Mouse (Mus musculus) urinary bladder, postnatal 14 days (tissue): ENCODE results near the gene Map2k1.

Experiments
- DNase-seq: peaks from one replicate; pipeline ENCODE4 v3.0.0; 2021; ENCODE audit warnings: low spot score

Gene Map2k1

GRCm38 (mm10) chr9:64249371-64249770, 4.1 kb downstream of the Map2k1 start:
- no peak for DNase-seq

GRCm38 (mm10) chr9:64242381-64242831, 11.0 kb downstream of the Map2k1 start:
- DNase-seq, result no peak

GRCm38 (mm10) chr9:64240681-64241080, 12.8 kb downstream of the Map2k1 start:
- no peak for DNase-seq

- DNase-seq, result no peak
Observed at GRCm38 (mm10) chr9:64240116-64240515, 13.3 kb downstream of the Map2k1 start.

GRCm38 (mm10) chr9:64236056-64236455, 17.4 kb downstream of the Map2k1 start:
- no peak for DNase-seq

- DNase-seq, result no peak
Observed at GRCm38 (mm10) chr9:64234768-64235435, 18.5 kb downstream of the Map2k1 start, which contains the start of gene Uchl4. Gene Uchl4 (plus strand): TSS chr9:64235201.

- no peak for DNase-seq
Observed at GRCm38 (mm10) chr9:64233656-64234055, 19.8 kb downstream of the Map2k1 start.

GRCm38 (mm10) chr9:64232257-64232957, 21.0 kb downstream of the Map2k1 start:
- peak; percentile 28 for DNase-seq

- no peak for DNase-seq
Observed at GRCm38 (mm10) chr9:64231674-64232073, 21.8 kb downstream of the Map2k1 start.

GRCm38 (mm10) chr9:64231171-64231570, 22.3 kb downstream of the Map2k1 start:
- DNase-seq, result no peak

- DNase-seq, result no peak
Observed at GRCm38 (mm10) chr9:64228972-64229371, 24.5 kb downstream of the Map2k1 start.

- no peak for DNase-seq
Observed at GRCm38 (mm10) chr9:64227736-64228135, 25.7 kb downstream of the Map2k1 start.

- DNase-seq, result no peak
Observed at GRCm38 (mm10) chr9:64225805-64226204, 27.6 kb downstream of the Map2k1 start.

GRCm38 (mm10) chr9:64222098-64222497, 31.3 kb downstream of the Map2k1 start:
- no peak for DNase-seq

- no peak for DNase-seq
Observed at GRCm38 (mm10) chr9:64221480-64221879, 32.0 kb downstream of the Map2k1 start.

- DNase-seq, result no peak
Observed at GRCm38 (mm10) chr9:64220603-64221002, 32.8 kb downstream of the Map2k1 start.

GRCm38 (mm10) chr9:64219772-64220420, 33.5 kb downstream of the Map2k1 start:
- no peak for DNase-seq

- DNase-seq, result no peak
Observed at GRCm38 (mm10) chr9:64219305-64219704, 34.1 kb downstream of the Map2k1 start.

GRCm38 (mm10) chr9:64217887-64218286, 35.5 kb downstream of the Map2k1 start:
- no peak for DNase-seq

GRCm38 (mm10) chr9:64216641-64217040, 36.8 kb downstream of the Map2k1 start:
- DNase-seq, result no peak

GRCm38 (mm10) chr9:64216090-64216489, 37.3 kb downstream of the Map2k1 start:
- no peak for DNase-seq

GRCm38 (mm10) chr9:64214452-64214851, 39.0 kb downstream of the Map2k1 start:
- no peak for DNase-seq

- DNase-seq, result no peak
Observed at GRCm38 (mm10) chr9:64207509-64208084, 45.8 kb downstream of the Map2k1 start.
